Mouse (Mus musculus): ENCODE measurements around the gene Foxp1. TPM values are rescaled to one million over a fixed set of nuclear protein-coding genes. Genes with fewer than 3 reads are reported as not detected.
A peak's percentile ranks its signal among the peaks of the same experiment; 100 is the strongest.

Gene Foxp1
- polyA plus RNA-seq, 1 experiment from 2014 or later = 38.0 TPM

DNA sequence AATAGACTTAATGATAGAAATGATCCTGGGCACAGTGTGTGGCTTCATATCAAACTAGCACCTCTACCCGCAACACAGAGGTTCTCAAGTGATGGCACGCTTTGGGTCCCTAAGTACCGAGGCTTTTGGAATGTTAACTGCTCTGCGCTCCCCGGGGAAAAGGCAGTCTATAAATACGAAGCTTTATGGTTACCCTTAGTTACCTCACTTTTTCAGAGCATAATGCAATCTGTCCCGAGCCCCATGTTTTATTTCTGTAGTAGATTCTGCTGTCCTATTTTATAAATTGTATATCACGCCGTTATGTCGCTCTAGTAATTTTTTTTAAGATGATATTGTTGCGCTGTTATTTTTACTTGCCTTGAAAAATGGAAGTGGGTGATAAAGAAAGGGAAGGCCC lies 585.0 kb downstream of the Foxp1 start:
- H3K4me3 ChIP-seq (replicated peaks; ENCODE audit: low read depth, low read length) = no peak overlapping the region
- no peaks in the 10 kb centered on the region for H3K27me3 ChIP-seq (ENCODE audit: insufficient read depth, low read length)
- DNase-seq (ENCODE audit: low spot score) = no peak
- 0 out of 2 replicates have a peak, but pooled peaks cover 6% of the 10 kb centered on the region for H3K36me3 ChIP-seq (ENCODE audit: insufficient read depth, low read length)
- H3K4me2 ChIP-seq (ENCODE audit: low read length) = no peak overlapping the region
- no peaks in the 10 kb centered on the region for H3K9me3 ChIP-seq (replicated peaks; ENCODE audit: low read length)
- no peak for TF ChIP-seq CTCF (IDR thresholded peaks at IDR 0.05; ENCODE audit: low read depth)
- H3K27ac ChIP-seq = no peak overlapping the region
- 85% methylated on average over 11 of the region's 11 CpGs for WGBS
- no peak overlapping the region for H3K9ac ChIP-seq (ENCODE audit: low read depth, low read length)
- no peak for ATAC-seq (replicated peaks; ENCODE audit: low FRiP score, low read depth)
- H3K4me1 ChIP-seq (replicated peaks; ENCODE audit: insufficient read depth, low read length) = no peaks in the 10 kb centered on the region

GRCm38 (mm10) chr6:98936377-98936776 lies 586.1 kb downstream of the Foxp1 start:
- Histone ChIP-seq H3K9me3 (replicated peaks; ENCODE audit: low read length) (no peaks in the 10 kb centered on the region), H3K27ac (no peak overlapping the region), H3K27me3 (ENCODE audit: insufficient read depth, low read length) (no peaks in the 10 kb centered on the region), H3K4me3 (replicated peaks; ENCODE audit: low read depth, low read length) (no peak overlapping the region), H3K36me3 (ENCODE audit: insufficient read depth, low read length) (0 out of 2 replicates have a peak, but pooled peaks cover 6% of the 10 kb centered on the region), H3K9ac (ENCODE audit: low read depth, low read length) (no peak overlapping the region), H3K4me2 (ENCODE audit: low read length) (no peak overlapping the region), H3K4me1 (replicated peaks; ENCODE audit: insufficient read depth, low read length) (no peaks in the 10 kb centered on the region)
- WGBS = 78% methylated on average over 3 of the region's 3 CpGs
- no peak for TF ChIP-seq CTCF (IDR thresholded peaks at IDR 0.05; ENCODE audit: low read depth)
- DNase-seq (ENCODE audit: low spot score) (no peak), ATAC-seq (replicated peaks; ENCODE audit: low FRiP score, low read depth) (no peak)

DNA sequence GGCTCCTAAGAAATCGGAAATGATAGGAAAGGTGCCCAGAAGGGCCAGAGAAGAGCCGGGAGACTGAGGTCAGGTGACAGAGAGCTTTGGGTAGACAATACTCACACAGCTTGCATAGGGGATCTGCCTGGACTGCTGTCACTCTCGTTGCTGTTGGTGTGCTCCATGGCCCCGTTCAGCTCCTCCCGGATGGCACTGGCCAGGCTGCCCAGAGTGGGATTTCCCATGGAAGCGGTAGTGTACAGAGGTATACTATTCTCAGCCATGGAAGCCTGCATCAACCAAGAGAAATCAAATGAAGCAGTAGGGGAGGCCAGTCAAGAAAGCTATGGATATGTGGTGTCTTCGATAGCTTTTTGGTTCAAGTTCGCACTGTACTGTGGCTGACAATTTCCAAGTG lies 587.4 kb downstream of the Foxp1 start:
- TF ChIP-seq CTCF (IDR thresholded peaks at IDR 0.05; ENCODE audit: low read depth) = no peak
- DNase-seq (ENCODE audit: low spot score) (no peak), ATAC-seq (replicated peaks; ENCODE audit: low FRiP score, low read depth) (no peak)
- no peak overlapping the region for H3K4me2 ChIP-seq (ENCODE audit: low read length)
- H3K4me3 ChIP-seq (replicated peaks; ENCODE audit: low read depth, low read length) = no peak overlapping the region
- H3K27ac ChIP-seq = no peak overlapping the region
- H3K27me3 ChIP-seq (ENCODE audit: insufficient read depth, low read length) = no peaks in the 10 kb centered on the region
- H3K9me3 ChIP-seq (replicated peaks; ENCODE audit: low read length) = no peaks in the 10 kb centered on the region
- H3K4me1 ChIP-seq (replicated peaks; ENCODE audit: insufficient read depth, low read length) = no peaks in the 10 kb centered on the region
- WGBS = 94% methylated on average over 8 of the region's 8 CpGs
- no peak overlapping the region for H3K9ac ChIP-seq (ENCODE audit: low read depth, low read length)
- H3K36me3 ChIP-seq (ENCODE audit: insufficient read depth, low read length) = 0 out of 2 replicates have a peak, but pooled peaks cover 6% of the 10 kb centered on the region

DNA sequence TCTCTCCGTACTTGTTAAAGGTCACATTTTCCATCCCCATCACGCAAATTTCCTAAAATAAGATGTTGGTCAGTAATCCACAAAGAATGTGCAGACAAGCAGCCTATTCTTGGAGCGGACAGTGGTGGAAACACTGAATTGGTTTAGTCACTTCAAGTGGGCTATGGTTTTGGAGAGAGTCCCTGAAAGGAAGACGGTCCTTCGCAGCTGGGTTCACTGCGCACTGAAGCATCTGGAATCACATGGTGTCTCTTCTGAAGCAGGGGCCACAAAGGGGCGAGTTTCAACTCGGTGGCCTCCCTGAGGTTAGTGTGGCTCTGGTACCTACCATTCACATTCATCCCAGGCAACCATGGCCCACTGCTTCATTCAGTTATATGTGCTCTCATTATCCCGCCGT lies 588.1 kb downstream of the Foxp1 start:
- no peak for DNase-seq (ENCODE audit: low spot score)
- Histone ChIP-seq H3K4me2 (ENCODE audit: low read length) (no peak overlapping the region), H3K27ac (no peak overlapping the region), H3K36me3 (ENCODE audit: insufficient read depth, low read length) (0 out of 2 replicates have a peak, but pooled peaks cover 6% of the 10 kb centered on the region), H3K4me3 (replicated peaks; ENCODE audit: low read depth, low read length) (no peak overlapping the region), H3K9ac (ENCODE audit: low read depth, low read length) (no peak overlapping the region), H3K4me1 (replicated peaks; ENCODE audit: insufficient read depth, low read length) (no peaks in the 10 kb centered on the region), H3K27me3 (ENCODE audit: insufficient read depth, low read length) (no peaks in the 10 kb centered on the region), H3K9me3 (replicated peaks; ENCODE audit: low read length) (no peaks in the 10 kb centered on the region)
- no peak for ATAC-seq (replicated peaks; ENCODE audit: low FRiP score, low read depth)
- TF ChIP-seq CTCF (IDR thresholded peaks at IDR 0.05; ENCODE audit: low read depth) = no peak
- WGBS = 93% methylated on average over 10 of the region's 10 CpGs

DNA sequence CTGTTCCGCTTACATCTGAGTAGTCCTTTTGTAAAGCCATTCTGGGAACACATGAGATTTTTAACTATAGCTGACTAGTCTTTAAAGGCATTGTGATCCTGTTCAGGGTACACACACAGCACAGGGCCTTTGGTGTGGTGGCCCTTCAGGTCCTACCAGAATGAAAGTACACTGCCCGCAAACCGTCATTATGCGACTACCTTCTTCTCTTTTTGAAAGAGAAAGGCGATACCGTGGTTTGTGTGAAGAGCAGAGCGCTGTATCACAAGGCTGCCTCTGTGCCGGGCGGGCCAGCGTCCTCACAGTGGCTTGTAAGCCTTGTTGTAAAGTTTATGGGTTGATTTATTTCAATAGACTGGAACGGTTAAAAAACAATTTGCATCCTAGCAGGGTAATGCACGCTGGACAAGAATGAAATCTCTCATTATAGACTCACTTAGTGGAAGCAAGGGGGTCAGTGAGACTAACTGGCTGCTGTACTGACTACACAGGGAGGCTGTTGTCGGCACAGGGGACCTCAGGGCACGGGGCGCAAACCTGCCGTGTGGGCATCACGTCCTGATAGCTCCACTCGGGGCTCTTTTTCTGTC lies 589.3 kb downstream of the Foxp1 start:
- no peak overlapping the region for H3K4me3 ChIP-seq (replicated peaks; ENCODE audit: low read depth, low read length)
- no peaks in the 10 kb centered on the region for H3K9me3 ChIP-seq (replicated peaks; ENCODE audit: low read length)
- H3K27me3 ChIP-seq (ENCODE audit: insufficient read depth, low read length) = no peaks in the 10 kb centered on the region
- H3K36me3 ChIP-seq (ENCODE audit: insufficient read depth, low read length) = peaks cover 3% of the 10 kb centered on the region; the same call in 1 of the 2 replicates
- no peaks in the 10 kb centered on the region for H3K4me1 ChIP-seq (replicated peaks; ENCODE audit: insufficient read depth, low read length)
- WGBS = 55% methylated on average over 18 of the region's 18 CpGs
- DNase-seq (ENCODE audit: low spot score) = peak; percentile 66
- ATAC-seq (replicated peaks; ENCODE audit: low FRiP score, low read depth) = no peak
- H3K9ac ChIP-seq (ENCODE audit: low read depth, low read length) = no peak overlapping the region
- H3K4me2 ChIP-seq (ENCODE audit: low read length) = no peak overlapping the region
- no peak overlapping the region for H3K27ac ChIP-seq
- TF ChIP-seq CTCF (IDR thresholded peaks at IDR 0.05; ENCODE audit: low read depth) = no peak

DNA sequence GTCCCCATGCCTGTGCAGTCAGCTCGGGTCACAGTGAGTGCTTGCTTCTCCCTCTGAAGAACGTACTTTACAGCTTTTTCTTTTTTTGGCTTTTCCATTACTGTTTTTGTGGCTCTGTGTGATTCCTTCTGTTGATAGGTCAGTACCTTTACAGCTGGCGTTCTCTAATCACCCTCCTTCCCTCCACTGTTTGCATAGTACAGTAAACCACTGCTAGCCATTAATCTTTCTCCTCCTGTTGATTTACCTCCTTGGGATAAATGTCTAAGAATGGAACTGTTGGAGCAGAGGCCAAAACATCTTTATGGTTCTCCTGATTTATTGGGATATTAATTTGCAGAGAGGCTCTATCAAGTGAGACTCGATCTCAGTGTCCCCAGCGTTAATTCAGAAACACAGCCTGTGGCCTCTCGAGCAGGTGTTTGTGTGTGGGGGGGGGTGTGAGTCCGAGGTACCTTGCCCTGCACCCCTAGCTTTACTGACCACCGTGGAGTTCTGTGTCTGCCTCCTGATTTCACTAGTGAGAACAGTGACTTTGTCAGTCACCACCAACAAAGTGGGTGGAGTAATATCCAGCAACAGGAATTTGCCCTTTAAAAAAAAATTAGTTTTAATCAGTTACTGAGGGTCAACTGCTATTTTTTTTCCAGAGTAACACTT lies 590.5 kb downstream of the Foxp1 start:
- Histone ChIP-seq H3K27ac (no peak overlapping the region), H3K27me3 (ENCODE audit: insufficient read depth, low read length) (no peaks in the 10 kb centered on the region), H3K4me1 (replicated peaks; ENCODE audit: insufficient read depth, low read length) (no peaks in the 10 kb centered on the region), H3K9ac (ENCODE audit: low read depth, low read length) (no peak overlapping the region), H3K4me3 (replicated peaks; ENCODE audit: low read depth, low read length) (no peak overlapping the region), H3K4me2 (ENCODE audit: low read length) (no peak overlapping the region), H3K9me3 (replicated peaks; ENCODE audit: low read length) (no peaks in the 10 kb centered on the region), H3K36me3 (ENCODE audit: insufficient read depth, low read length) (peaks cover 3% of the 10 kb centered on the region; the same call in 1 of the 2 replicates)
- ATAC-seq (replicated peaks; ENCODE audit: low FRiP score, low read depth) = peak; percentile 73; the same call in 1 of the 2 replicates
- WGBS = 34% methylated on average over 8 of the region's 8 CpGs
- DNase-seq (ENCODE audit: low spot score) = peak; percentile 89
- TF ChIP-seq CTCF (IDR thresholded peaks at IDR 0.05; ENCODE audit: low read depth) = no peak
